Mouse (Mus musculus) lung, adult 2 months (tissue): ENCODE data around the gene Large2.

Source experiments
- CTCF ChIP-seq: fragments of 200-500 bp; IDR thresholded peaks from 2 replicates; pipeline ENCODE4 v1.5.1; 2011; ENCODE audit warnings: mild to moderate bottlenecking, low read length, control low read depth; ENCODE audit not compliant: insufficient read depth
- POLR2A ChIP-seq: fragments of 200-500 bp; IDR thresholded peaks from 2 replicates; pipeline ENCODE4 v1.6.1; 2011; ENCODE audit warnings: low read depth, mild to moderate bottlenecking, control low read depth, low read length, borderline replicate concordance; ENCODE audit errors: extremely low read depth

GRCm38 (mm10) chr2:92387646-92388045 is 13.0 kb upstream of the Large2 start:
- TF ChIP-seq POLR2A (no peak), CTCF (no peak)
